Mouse (Mus musculus) cortical plate, adult 2 months (tissue): ENCODE measurements around the gene Gm43738. TPM values are rescaled to one million over a fixed set of nuclear protein-coding genes. Genes with fewer than 3 reads are reported as not detected.

Experiments
- H3K27ac ChIP-seq: fragments of 200-500 bp; 2 replicates; pipeline ENCODE4 v1.5.1; 2012; ENCODE audit warnings: low read length, control low read depth, inconsistent platforms; ENCODE audit not compliant: insufficient read depth
- H3K4me1 ChIP-seq: fragments of 200-500 bp; 2 replicates; pipeline ENCODE4 v1.6.1; 2011; ENCODE audit warnings: low read length; ENCODE audit not compliant: control insufficient read depth, insufficient read depth
- H3K4me3 ChIP-seq: fragments of 200-500 bp; 2 replicates; pipeline ENCODE4 v1.5.1; 2011; ENCODE audit warnings: mild to moderate bottlenecking, low read length, control low read depth; ENCODE audit not compliant: insufficient read depth
- CTCF ChIP-seq: fragments of 200-500 bp; IDR thresholded peaks from 2 replicates; pipeline ENCODE4 v1.5.1; 2011; ENCODE audit warnings: mild to moderate bottlenecking, control low read depth, low read length; ENCODE audit not compliant: insufficient read depth; ENCODE audit errors: extremely low read depth
- POLR2A ChIP-seq: fragments of 200-500 bp; IDR thresholded peaks from 2 replicates; pipeline ENCODE4 v1.6.1; 2011; ENCODE audit warnings: mild to moderate bottlenecking, low read length, control low read depth; ENCODE audit not compliant: insufficient read depth; ENCODE audit errors: extremely low read depth
- polyA plus RNA-seq: library from polyadenylated mRNA; depleted of rRNA; stranded (reverse); fragments of >200 nt; gene quantifications from 2 replicates; pipeline ENCODE4 v1.2.3, GENCODE M21; 2012; rRNA removed

Gm43738 gene
- polyA plus RNA-seq, 1 experiment, result not detected

DNA sequence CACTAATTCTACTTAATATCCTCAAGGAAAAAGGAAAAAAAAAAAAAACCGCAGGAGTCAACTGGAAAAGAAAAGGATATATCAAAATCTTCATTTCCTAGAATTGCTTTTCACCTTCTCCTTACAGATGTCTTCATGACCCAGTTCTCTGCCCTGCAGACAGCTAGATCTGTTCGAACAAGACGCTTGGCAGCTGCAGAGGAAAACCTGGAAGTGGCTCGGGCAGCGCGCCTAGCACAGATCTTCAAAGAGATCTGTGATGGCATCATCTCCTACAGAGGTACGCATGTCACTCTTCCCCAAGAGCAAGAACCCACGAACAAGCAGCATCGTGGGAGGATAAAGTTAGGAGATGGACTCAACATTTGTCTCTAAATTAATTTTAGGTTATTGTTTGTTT lies 42.5 kb downstream of the Gm43738 start:
- no peak overlapping the region for H3K4me3 ChIP-seq
- H3K4me1 ChIP-seq, result peaks cover 2% of the 10 kb centered on the region; the same call in 1 of the 2 replicates
- H3K27ac ChIP-seq, result no peak overlapping the region
- TF ChIP-seq POLR2A (no peak), CTCF (no peak)

DNA sequence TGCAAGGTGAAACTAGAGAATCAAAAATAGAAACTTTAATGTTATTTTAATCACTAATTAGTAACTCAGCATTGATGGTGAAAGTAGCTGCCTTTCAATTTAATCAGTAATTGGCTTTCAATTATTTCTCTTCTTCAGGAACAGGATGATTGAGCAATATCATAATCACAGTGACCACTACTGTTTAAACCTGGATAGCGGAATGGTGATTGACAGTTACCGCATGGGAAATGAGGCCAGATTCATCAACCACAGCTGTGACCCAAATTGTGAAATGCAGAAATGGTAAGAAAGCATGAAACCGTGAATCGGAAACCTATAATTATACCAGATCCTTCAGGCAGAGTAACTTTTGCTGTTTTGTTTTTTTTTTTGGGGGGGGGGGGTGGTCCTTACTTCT lies 57.5 kb downstream of the Gm43738 start:
- no peaks in the 10 kb centered on the region for H3K4me1 ChIP-seq
- no peak overlapping the region for H3K4me3 ChIP-seq
- TF ChIP-seq POLR2A (no peak), CTCF (no peak)
- no peak overlapping the region for H3K27ac ChIP-seq

Other genes with a start within 250 kb of the Gm43738 start
- 30.9 and 35.4 TPM in 2 replicates for gene Msto1, start 187.1 kb downstream of the Gm43738 start, polyA plus RNA-seq
- gene Ash1l, start 150.5 kb downstream of the Gm43738 start, polyA plus RNA-seq, result 32.6 and 32.8 TPM in 2 replicates
- 135 and 136 TPM in 2 replicates for gene Dap3, start 149.9 kb downstream of the Gm43738 start, polyA plus RNA-seq
- gene Rusc1, start 7.8 kb downstream of the Gm43738 start, polyA plus RNA-seq, result 199 and 214 TPM in 2 replicates
- gene Fdps, start 860 bp upstream of the Gm43738 start, polyA plus RNA-seq, result 94.9 and 107 TPM in 2 replicates
- 0.04 and 0.08 TPM in 2 replicates for gene Pklr, start 35.0 kb upstream of the Gm43738 start, polyA plus RNA-seq
- gene Hcn3, start 59.1 kb upstream of the Gm43738 start, polyA plus RNA-seq, result 14.2 and 14.5 TPM in 2 replicates
- gene Clk2, start 63.7 kb upstream of the Gm43738 start, polyA plus RNA-seq, result 68.0 and 73.0 TPM in 2 replicates
- 94.5 and 95.7 TPM in 2 replicates for gene Scamp3, start 76.4 kb upstream of the Gm43738 start, polyA plus RNA-seq
- gene Fam189b, start 82.0 kb upstream of the Gm43738 start, polyA plus RNA-seq, result 84.1 and 86.2 TPM in 2 replicates
- 85.1 and 86.1 TPM in 2 replicates for gene Gba, start 101.8 kb upstream of the Gm43738 start, polyA plus RNA-seq
- gene Thbs3, start 114.1 kb upstream of the Gm43738 start, polyA plus RNA-seq, result 68.9 and 70.6 TPM in 2 replicates
- 132 and 155 TPM in 2 replicates for gene Mtx1, start 126.0 kb upstream of the Gm43738 start, polyA plus RNA-seq
- gene Muc1, start 128.0 kb upstream of the Gm43738 start, polyA plus RNA-seq, result 0.88 and 0.95 TPM in 2 replicates
- gene Krtcap2, start 144.9 kb upstream of the Gm43738 start, polyA plus RNA-seq, result 58.2 and 61.9 TPM in 2 replicates
- gene Trim46, start 145.2 kb upstream of the Gm43738 start, polyA plus RNA-seq, result 87.2 and 91.0 TPM in 2 replicates
- 150 and 156 TPM in 2 replicates for gene Dpm3, start 158.3 kb upstream of the Gm43738 start, polyA plus RNA-seq
- gene Slc50a1, start 169.5 kb upstream of the Gm43738 start, polyA plus RNA-seq, result 106 and 114 TPM in 2 replicates
- gene Efna1, start 180.0 kb upstream of the Gm43738 start, polyA plus RNA-seq, result 11.7 and 12.7 TPM in 2 replicates
- gene Efna3, start 221.9 kb upstream of the Gm43738 start, polyA plus RNA-seq, result 79.9 and 85.1 TPM in 2 replicates
- 0.59 and 1.1 TPM in 2 replicates for gene Efna4, start 236.9 kb upstream of the Gm43738 start, polyA plus RNA-seq
- 170 and 178 TPM in 2 replicates for gene Adam15, start 248.9 kb upstream of the Gm43738 start, polyA plus RNA-seq